In genomic region chr2:145358236-145358942, GRCm38 (mm10) we compare ENCODE assay signal across 25 mouse cellular contexts.
DNase-seq lines count a peak whose midpoint lies in the region; ATAC-seq and TF ChIP-seq lines count a peak whose summit lies in the region.
"Had no signal": no experiment of that assay in that cellular context is flagged by ENCODE, and none has a peak within 500 bp of the region (broad histone marks: within the 10 kb centered on the region; RNA-seq: fewer than 3 reads in every experiment).

No protein-coding gene starts in this region.

- no peak for TF ChIP-seq CTCF in hindbrain, postnatal 0 days (IDR thresholded peaks at IDR 0.05; ENCODE audit: low read depth)

- peak; percentile 67 for ATAC-seq in hindbrain, postnatal 0 days
- no peak for ATAC-seq in hindbrain, embryonic 11.5 days (ENCODE audit: low FRiP score)
- ATAC-seq in cerebellum, adult (ENCODE audit: insufficient number of reproducible peaks, low FRiP score, low TSS enrichment) = peak; percentile 71
- ATAC-seq in forebrain, embryonic 12.5 days (ENCODE audit: low FRiP score) = no peak
- ATAC-seq: midbrain, embryonic 16.5 days; Patski had no signal

- no peaks in the 10 kb centered on the region for H3K36me3 ChIP-seq in hindbrain, postnatal 0 days (ENCODE audit: insufficient read depth, low read length)
- no peaks in the 10 kb centered on the region for H3K36me3 ChIP-seq in hindbrain, embryonic 11.5 days (ENCODE audit: control insufficient read depth, insufficient read depth, low read length)
- H3K36me3 ChIP-seq in forebrain, embryonic 12.5 days (replicated peaks) = no peaks in the 10 kb centered on the region
- H3K36me3 ChIP-seq: embryonic facial prominence, embryonic 13.5 days; forebrain, embryonic 10.5 days; G1E; hindbrain, embryonic 10.5 days; kidney, embryonic 15.5 days; limb, embryonic 12.5 days; liver, embryonic 15.5 days; lung, embryonic 15.5 days; midbrain, embryonic 10.5 days had no signal

- no peaks in the 10 kb centered on the region for H3K9me3 ChIP-seq in hindbrain, postnatal 0 days (ENCODE audit: low read length)
- H3K9me3 ChIP-seq in hindbrain, embryonic 11.5 days (ENCODE audit: control insufficient read depth, low read length) = no peaks in the 10 kb centered on the region
- no peaks in the 10 kb centered on the region for H3K9me3 ChIP-seq in forebrain, embryonic 12.5 days
- H3K9me3 ChIP-seq: embryonic facial prominence, embryonic 13.5 days; forebrain, embryonic 10.5 days; hindbrain, embryonic 10.5 days; kidney, embryonic 15.5 days; limb, embryonic 12.5 days; liver, embryonic 15.5 days; lung, embryonic 15.5 days; midbrain, embryonic 10.5 days had no signal

- H3K4me2 ChIP-seq in hindbrain, postnatal 0 days (ENCODE audit: low read depth, low read length) = no peak overlapping the region
- H3K4me2 ChIP-seq in hindbrain, embryonic 11.5 days (replicated peaks; ENCODE audit: low read depth, low read length) = no peak overlapping the region
- H3K4me2 ChIP-seq in forebrain, embryonic 12.5 days = no peak overlapping the region
- H3K4me2 ChIP-seq: embryonic facial prominence, embryonic 13.5 days; kidney, embryonic 15.5 days; limb, embryonic 12.5 days; liver, embryonic 15.5 days; lung, embryonic 15.5 days had no signal

- H3K4me3 ChIP-seq in hindbrain, postnatal 0 days (ENCODE audit: low read length) = no peak overlapping the region
- H3K4me3 ChIP-seq in hindbrain, embryonic 11.5 days (ENCODE audit: low read depth, low read length) = no peak overlapping the region
- no peak overlapping the region for H3K4me3 ChIP-seq in forebrain, embryonic 12.5 days (replicated peaks)
- H3K4me3 ChIP-seq: embryonic facial prominence, embryonic 13.5 days; forebrain, embryonic 10.5 days; hindbrain, embryonic 10.5 days; kidney, embryonic 15.5 days; limb, embryonic 12.5 days; liver, embryonic 15.5 days; lung, embryonic 15.5 days; midbrain, embryonic 10.5 days had no signal

- H3K27ac ChIP-seq in hindbrain, postnatal 0 days = no peak overlapping the region
- H3K27ac ChIP-seq in hindbrain, embryonic 11.5 days (ENCODE audit: low read depth, low read length) = no peak overlapping the region
- H3K27ac ChIP-seq in forebrain, embryonic 12.5 days = no peak overlapping the region
- H3K27ac ChIP-seq: embryonic facial prominence, embryonic 13.5 days; forebrain, embryonic 10.5 days; hindbrain, embryonic 10.5 days; kidney, embryonic 15.5 days; limb, embryonic 12.5 days; liver, embryonic 15.5 days; lung, embryonic 15.5 days; midbrain, embryonic 10.5 days had no signal

- H3K9ac ChIP-seq in hindbrain, postnatal 0 days (replicated peaks; ENCODE audit: low read length) = no peak overlapping the region
- H3K9ac ChIP-seq in hindbrain, embryonic 11.5 days (ENCODE audit: low read depth, low read length) = no peak overlapping the region
- no peak overlapping the region for H3K9ac ChIP-seq in forebrain, embryonic 12.5 days
- H3K9ac ChIP-seq: embryonic facial prominence, embryonic 13.5 days; kidney, embryonic 15.5 days; limb, embryonic 12.5 days; liver, embryonic 15.5 days; lung, embryonic 15.5 days had no signal

- H3K4me1 ChIP-seq in hindbrain, postnatal 0 days (ENCODE audit: insufficient read depth, low read length) = no peaks in the 10 kb centered on the region
- H3K4me1 ChIP-seq in hindbrain, embryonic 11.5 days (replicated peaks; ENCODE audit: control insufficient read depth, insufficient read depth, low read length) = no peaks in the 10 kb centered on the region
- H3K4me1 ChIP-seq in forebrain, embryonic 12.5 days = no peaks in the 10 kb centered on the region
- H3K4me1 ChIP-seq: embryonic facial prominence, embryonic 13.5 days; forebrain, embryonic 10.5 days; hindbrain, embryonic 10.5 days; kidney, embryonic 15.5 days; limb, embryonic 12.5 days; liver, embryonic 15.5 days; lung, embryonic 15.5 days; midbrain, embryonic 10.5 days had no signal

- 65% methylated on average over 6 of the region's 6 CpGs for WGBS in hindbrain, postnatal 0 days
- 83% methylated on average over 6 of the region's 6 CpGs for WGBS in hindbrain, embryonic 11.5 days
- WGBS in forebrain, embryonic 12.5 days = 85% methylated on average over 6 of the region's 6 CpGs

- no peaks in the 10 kb centered on the region for H3K27me3 ChIP-seq in hindbrain, postnatal 0 days (ENCODE audit: insufficient read depth, low read length)
- no peaks in the 10 kb centered on the region for H3K27me3 ChIP-seq in hindbrain, embryonic 11.5 days (ENCODE audit: control insufficient read depth, insufficient read depth, low read length)
- H3K27me3 ChIP-seq in forebrain, embryonic 12.5 days = no peaks in the 10 kb centered on the region
- H3K27me3 ChIP-seq: embryonic facial prominence, embryonic 13.5 days; kidney, embryonic 15.5 days; limb, embryonic 12.5 days; liver, embryonic 15.5 days; lung, embryonic 15.5 days; Patski had no signal

- peak; percentile 49 for DNase-seq in hindbrain, postnatal 0 days (ENCODE audit: low spot score)
- DNase-seq in hindbrain, embryonic 11.5 days (ENCODE audit: low spot score) = no peak
- peak; percentile 51 for DNase-seq in cerebellum, adult 8-10 months
- peak; percentile 66 to 72 for DNase-seq in cerebellum, postnatal 25 days
- no peak for DNase-seq in layer of hippocampus, postnatal 10 days (ENCODE audit: low spot score in 2 of 2)
- DNase-seq: adrenal gland, postnatal 10 days; gastrocnemius, postnatal 10 days; heart, postnatal 14 days; kidney, adult 11 months; kidney, postnatal 25 days; thymus, adult 2 months; thymus, postnatal 4 days had no signal

Comparison
In these comparisons a context has a peak if more than half of its experiments do, and no peak if none do; other contexts are left out.
1. ATAC-seq: peak in hindbrain, postnatal 0 days (single experiment) and cerebellum, adult (single experiment); none in hindbrain, embryonic 11.5 days (single experiment) and forebrain, embryonic 12.5 days (single experiment).
2. DNase-seq: peak in hindbrain, postnatal 0 days (single experiment), cerebellum, adult 8-10 months (single experiment) and cerebellum, postnatal 25 days (2 of 2); none in hindbrain, embryonic 11.5 days (single experiment) and layer of hippocampus, postnatal 10 days (0 of 2).